Mouse (Mus musculus) CH12.LX (cell line): ENCODE data around the gene Sema7a. TPM values are rescaled to one million over a fixed set of nuclear protein-coding genes. Genes with fewer than 3 reads are reported as not detected.
A peak's percentile ranks its signal among the peaks of the same experiment; 100 is the strongest.

Experiments
- DNase-seq: peaks from one replicate; pipeline ENCODE4 v3.0.0-alpha.2; 2013; ENCODE audit errors: extremely low read depth
- H3K27ac ChIP-seq: 2 replicates; pipeline ENCODE4 v1.5.1; 2012; ENCODE audit warnings: low read depth, mild to moderate bottlenecking, control low read depth, moderate library complexity; ENCODE audit not compliant: insufficient read depth
- H3K27me3 ChIP-seq: replicated peaks from 2 replicates; pipeline ENCODE3; 2012; ENCODE audit warnings: inconsistent platforms
- H3K36me3 ChIP-seq, 2 experiments: replicated peaks in 1 of 2; 2 replicates each; pipeline versions ENCODE3 to v1.6.1; 2012; ENCODE audit warnings: inconsistent platforms in 1 of 2, low read length in 1 of 2, mild to moderate bottlenecking in 1 of 2, mixed read lengths in 1 of 2, moderate library complexity in 1 of 2; ENCODE audit not compliant: control insufficient read depth in 1 of 2, insufficient read depth in 1 of 2
- H3K4me1 ChIP-seq, 2 experiments: 2 replicates each; pipeline ENCODE4 v1.6.1; 2012; ENCODE audit warnings: inconsistent platforms in 1 of 2, moderate library complexity in 1 of 2; ENCODE audit not compliant: insufficient read depth in 2 of 2, control insufficient read depth in 1 of 2
- H3K4me2 ChIP-seq: 2 replicates; pipeline ENCODE4 v1.6.1; 2012; ENCODE audit warnings: low read depth, mild to moderate bottlenecking, control low read depth; ENCODE audit not compliant: poor library complexity, insufficient read depth, severe bottlenecking
- H3K4me3 ChIP-seq, 3 experiments: fragments of 150-350 bp in 1 of 3; sonication (generic) in 1 of 3; replicated peaks in 1 of 3; 2 replicates each; pipeline versions ENCODE3 to v1.5.1; 2011 to 2012; ENCODE audit warnings: low read depth in 2 of 3, low read length in 2 of 3, mild to moderate bottlenecking in 2 of 3, moderate library complexity in 2 of 3, control low read depth in 1 of 3, improper control_type of control experiment in 1 of 3, inconsistent platforms in 1 of 3, mixed read lengths in 1 of 3; ENCODE audit not compliant: poor library complexity in 1 of 3
- H3K79me2 ChIP-seq: replicated peaks from 2 replicates; pipeline ENCODE4 v1.6.1; 2012; ENCODE audit warnings: mild to moderate bottlenecking, moderate library complexity; ENCODE audit not compliant: control insufficient read depth, poor library complexity, insufficient read depth, severe bottlenecking; ENCODE audit errors: extremely low read depth
- H3K9ac ChIP-seq: 2 replicates; pipeline ENCODE4 v1.6.1; 2012; ENCODE audit warnings: low read depth, mild to moderate bottlenecking, control low read depth, moderate library complexity; ENCODE audit not compliant: insufficient read depth
- H3K9me3 ChIP-seq: replicated peaks from 2 replicates; pipeline ENCODE3; 2012; ENCODE audit warnings: low read length, inconsistent platforms, mixed read lengths
- BHLHE40 ChIP-seq: IDR thresholded peaks from 2 replicates; pipeline ENCODE4 v1.6.1; 2011; ENCODE audit warnings: mild to moderate bottlenecking, low read depth, low read length, improper control_type of control experiment
- CTCF ChIP-seq, 2 experiments: IDR thresholded peaks in 1 of 2; conservative IDR thresholded peaks in 1 of 2; 2 replicates each; pipeline ENCODE4 v1.5.1; 2011 to 2012; ENCODE audit warnings: low read depth in 2 of 2, low read length in 2 of 2, improper control_type of control experiment in 1 of 2, inconsistent platforms in 1 of 2, mild to moderate bottlenecking in 1 of 2, moderate library complexity in 1 of 2
- E2F4 ChIP-seq: IDR thresholded peaks from 2 replicates; pipeline ENCODE4 v1.6.1; 2011; ENCODE audit warnings: low read depth, low read length, improper control_type of control experiment; ENCODE audit not compliant: insufficient replicate concordance
- ELF1 ChIP-seq: IDR thresholded peaks from 2 replicates; pipeline ENCODE4 v1.6.1; 2014; ENCODE audit warnings: low read depth, mild to moderate bottlenecking, inconsistent platforms, low read length, improper control_type of control experiment
- EP300 ChIP-seq: IDR thresholded peaks from 2 replicates; pipeline ENCODE4 v1.6.1; 2011; ENCODE audit warnings: low read length, improper control_type of control experiment
- ETS1 ChIP-seq: conservative IDR thresholded peaks from 2 replicates; pipeline ENCODE4 v1.6.1; 2012; ENCODE audit warnings: low read depth, mild to moderate bottlenecking, inconsistent platforms, low read length, improper control_type of control experiment, moderate library complexity
- IRF4 ChIP-seq: IDR thresholded peaks from 2 replicates; pipeline ENCODE4 v1.6.1; 2014; ENCODE audit warnings: low read depth, mild to moderate bottlenecking, inconsistent platforms, low read length, improper control_type of control experiment
- JUN ChIP-seq: IDR thresholded peaks from 2 replicates; pipeline ENCODE4 v1.6.1; 2011; ENCODE audit warnings: low read depth, mild to moderate bottlenecking, low read length, improper control_type of control experiment, moderate library complexity; ENCODE audit not compliant: insufficient read depth
- JUND ChIP-seq: conservative IDR thresholded peaks from 2 replicates; pipeline ENCODE4 v1.6.1; 2011; ENCODE audit warnings: low read depth, low read length, improper control_type of control experiment
- KAT2A ChIP-seq: IDR thresholded peaks from 2 replicates; pipeline ENCODE4 v1.6.1; 2012; ENCODE audit warnings: low read length, improper control_type of control experiment, inconsistent platforms; ENCODE audit not compliant: insufficient replicate concordance
- MAZ ChIP-seq: IDR thresholded peaks from 2 replicates; pipeline ENCODE4 v1.6.1; 2012; ENCODE audit warnings: low read depth, mild to moderate bottlenecking, inconsistent platforms, low read length, improper control_type of control experiment, moderate library complexity
- MEF2A ChIP-seq: IDR thresholded peaks from 2 replicates; pipeline ENCODE4 v1.6.1; 2014; ENCODE audit warnings: low read depth, mild to moderate bottlenecking, inconsistent platforms, low read length, improper control_type of control experiment, borderline replicate concordance
- MXI1 ChIP-seq: IDR thresholded peaks from 2 replicates; pipeline ENCODE4 v1.6.1; 2011; ENCODE audit warnings: mild to moderate bottlenecking, low read depth, low read length, improper control_type of control experiment
- MYC ChIP-seq: IDR thresholded peaks from 2 replicates; pipeline ENCODE4 v1.6.1; 2011; ENCODE audit warnings: low read depth, mild to moderate bottlenecking, improper control_type of control experiment, low read length
- NELFE ChIP-seq: IDR thresholded peaks from 2 replicates; pipeline ENCODE4 v1.6.1; 2011; ENCODE audit warnings: low read depth, low read length, improper control_type of control experiment
- NRF1 ChIP-seq: IDR thresholded peaks from 2 replicates; pipeline ENCODE4 v1.6.1; 2014; ENCODE audit warnings: low read depth, mild to moderate bottlenecking, inconsistent platforms, low read length, improper control_type of control experiment, moderate library complexity
- PAX5 ChIP-seq: IDR thresholded peaks from 2 replicates; pipeline ENCODE4 v1.6.1; 2012; ENCODE audit warnings: low read length, inconsistent platforms, mixed read lengths
- POLR2A ChIP-seq: IDR thresholded peaks from 2 replicates; pipeline ENCODE4 v1.6.1; 2011; ENCODE audit warnings: low read depth, mild to moderate bottlenecking, improper control_type of control experiment, low read length
- POLR2AphosphoS2 ChIP-seq: IDR thresholded peaks from 2 replicates; pipeline ENCODE4 v1.6.1; 2011; ENCODE audit warnings: low read depth, low read length, improper control_type of control experiment
- RAD21 ChIP-seq: IDR thresholded peaks from 2 replicates; pipeline ENCODE4 v1.6.1; 2011; ENCODE audit warnings: low read depth, mild to moderate bottlenecking, low read length, improper control_type of control experiment, moderate library complexity
- RCOR1 ChIP-seq: conservative IDR thresholded peaks from 2 replicates; pipeline ENCODE4 v1.6.1; 2012; ENCODE audit warnings: low read depth, mild to moderate bottlenecking, inconsistent platforms, low read length, improper control_type of control experiment
- SIN3A ChIP-seq: IDR thresholded peaks from 2 replicates; pipeline ENCODE4 v1.6.1; 2012; ENCODE audit warnings: low read length, improper control_type of control experiment, inconsistent platforms
- SMC3 ChIP-seq: IDR thresholded peaks from 2 replicates; pipeline ENCODE4 v1.6.1; 2011; ENCODE audit warnings: low read depth, low read length, improper control_type of control experiment
- TBP ChIP-seq: conservative IDR thresholded peaks from 2 replicates; pipeline ENCODE4 v1.6.1; 2011; ENCODE audit warnings: low read depth, low read length, improper control_type of control experiment
- TCF12 ChIP-seq: IDR thresholded peaks from 2 replicates; pipeline ENCODE4 v1.6.1; 2014; ENCODE audit warnings: low read depth, mild to moderate bottlenecking, inconsistent platforms, low read length, improper control_type of control experiment
- USF2 ChIP-seq: conservative IDR thresholded peaks from 2 replicates; pipeline ENCODE4 v1.6.1; 2011; ENCODE audit warnings: low read depth, low read length, improper control_type of control experiment
- ZMIZ1 ChIP-seq: IDR thresholded peaks from 2 replicates; pipeline ENCODE4 v1.6.1; 2012; ENCODE audit warnings: low read depth, mild to moderate bottlenecking, inconsistent platforms, low read length, improper control_type of control experiment
- ZNF384 ChIP-seq: IDR thresholded peaks from 2 replicates; pipeline ENCODE4 v1.6.1; 2012; ENCODE audit warnings: low read depth, low read length, improper control_type of control experiment, inconsistent platforms
- dilution Hi-C: fragments of 300-500 bp; cut with MboI; formaldehyde crosslinking; loops from 2 replicates; pipeline ENCODE4 v1.14.3; 2020; ENCODE audit warnings: low sequenced_read_pairs; ENCODE audit not compliant: extremely low pct_unique_long_range_greater_than_20kb, extremely low pct_ligation_motif_present
- in situ Hi-C: fragments of 300-500 bp; cut with MboI; formaldehyde crosslinking; loops from 3 replicates; pipeline ENCODE4 v1.14.3; 2019; ENCODE audit warnings: low sequenced_read_pairs, low pct_ligation_motif_present, low pct_unique_long_range_greater_than_20kb, mixed read lengths
- polyA plus RNA-seq: library from polyadenylated mRNA; unstranded; fragments of >175 nt; gene quantifications from 2 replicates; pipeline ENCODE4 v1.2.1, GENCODE M21; 2012; ENCODE audit warnings: low read depth; ENCODE audit not compliant: insufficient read length
- total RNA-seq, 2 experiments: library from RNA; depleted of rRNA; stranded (reverse); fragments of 300-350 nt in 1 of 2; fragments of >200 nt in 1 of 2; gene quantifications; 2 replicates each; pipeline ENCODE4 v1.2.3; 2012 to 2014

Gene Sema7a
- total and polyA plus RNA-seq, 3 experiments, result 88.6 to 181 (median 89.4) TPM

DNA sequence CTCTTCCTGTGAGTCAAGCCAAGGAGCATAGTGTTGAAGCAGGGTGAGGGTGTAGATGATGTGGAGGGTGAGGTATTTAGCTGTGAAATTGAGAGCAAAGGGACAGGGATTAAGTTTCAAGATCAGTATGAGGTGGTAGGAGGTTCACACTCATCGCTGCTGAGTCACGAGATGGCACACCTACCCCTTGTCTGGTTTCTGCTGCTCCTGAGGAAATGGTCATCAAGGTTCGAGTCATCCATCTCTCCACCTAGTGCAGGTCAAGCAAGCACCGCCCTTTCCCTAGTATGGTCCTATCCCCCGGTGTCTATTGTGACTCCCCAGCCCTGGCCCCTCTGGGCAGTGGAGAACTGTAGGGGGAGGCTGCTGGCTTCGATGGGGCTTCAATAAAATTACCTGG, 49.4 kb downstream of the Sema7a start:
- no peak overlapping the region for H3K4me3 ChIP-seq
- no peak overlapping the region for H3K4me2 ChIP-seq
- H3K27me3 ChIP-seq, result no peaks in the 10 kb centered on the region
- in situ Hi-C loops, result no loop called here
- H3K9me3 ChIP-seq, result peaks cover 4% of the 10 kb centered on the region
- H3K4me1 ChIP-seq, result peaks cover 62 to 92% of the 10 kb centered on the region in 2 experiments
- TF ChIP-seq BHLHE40 (peak; percentile 89), ELF1 (no peak), EP300 (0 out of 2 replicates have a peak, but pooled peaks have one; percentile 27), TBP (no peak), E2F4 (no peak), MYC (0 out of 2 replicates have a peak, but pooled peaks have one; percentile 25), IRF4 (peak; percentile 30; the same call in 1 of the 2 replicates), NRF1 (no peak), JUND (no peak), PAX5 (no peak), MEF2A (peak; percentile 18; the same call in 1 of the 2 replicates), MAZ (no peak), RCOR1 (no peak), ETS1 (no peak; the same call in 1 of the 2 replicates)
- TF ChIP-seq, all 38 proteins: peak for 5
- H3K27ac ChIP-seq, result peak overlapping the region; percentile 95
- H3K9ac ChIP-seq, result peak overlapping the region; percentile 15; the same call in 1 of the 2 replicates
- dilution Hi-C loops, result no loop called here
- H3K36me3 ChIP-seq, result no peaks in the 10 kb centered on the region
- no peak for DNase-seq
- H3K79me2 ChIP-seq, result 0 out of 2 replicates have a peak, but pooled peaks cover 3% of the 10 kb centered on the region

DNA sequence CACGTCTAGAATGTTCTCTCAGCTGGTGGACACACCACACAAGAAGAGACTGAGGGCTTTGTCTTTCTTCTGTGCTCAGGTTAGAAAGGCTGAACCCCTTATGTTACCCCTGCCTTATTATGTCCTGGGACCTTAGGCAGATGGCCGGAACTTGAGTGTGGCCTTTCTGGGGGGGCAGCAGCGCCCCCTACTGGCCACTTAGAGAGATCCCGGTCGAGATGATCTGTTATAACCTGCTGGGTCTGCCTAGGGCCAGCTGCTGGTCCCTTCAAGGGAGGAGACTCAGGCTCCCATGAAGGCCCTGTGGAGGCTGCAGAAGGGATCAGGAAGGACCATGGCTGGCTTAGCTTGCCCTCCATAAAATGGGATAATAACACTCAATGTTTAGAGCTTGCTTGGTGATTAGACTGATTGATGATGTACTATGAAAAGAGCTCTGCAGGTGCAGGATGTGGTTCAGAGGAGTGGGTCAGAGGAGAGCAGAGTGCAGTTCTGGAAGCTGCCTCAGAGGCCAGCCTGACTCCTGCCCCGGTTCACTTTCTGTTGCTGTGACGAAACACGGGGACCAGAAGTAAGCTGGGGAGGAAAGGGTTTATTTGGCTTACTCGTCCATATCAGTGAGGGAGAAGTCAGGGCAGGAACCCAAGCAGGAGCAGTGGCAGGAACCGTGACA, 50.7 kb downstream of the Sema7a start:
- peaks cover 64 to 97% of the 10 kb centered on the region in 2 experiments for H3K4me1 ChIP-seq
- 0 out of 2 replicates have a peak, but pooled peaks cover 3% of the 10 kb centered on the region for H3K79me2 ChIP-seq
- dilution Hi-C loops, result no loop called here
- no peaks in the 10 kb centered on the region for H3K27me3 ChIP-seq
- DNase-seq, result peak; percentile 86
- peak overlapping the region; percentile 95 for H3K27ac ChIP-seq
- no peak overlapping the region; the same call in 1 of the 2 replicates for H3K4me2 ChIP-seq
- in situ Hi-C loops, result loop anchor here (5.0 to 10.0 kb wide), 2 partner anchors 53 to 336 kb away; partner anchors contain the start of gene Csk
- peak overlapping the region; percentile 15; the same call in 1 of the 2 replicates for H3K9ac ChIP-seq
- H3K36me3 ChIP-seq, result no peaks in the 10 kb centered on the region
- H3K4me3 ChIP-seq, result no peak overlapping the region
- no peaks in the 10 kb centered on the region for H3K9me3 ChIP-seq
- no peak for TF ChIP-seq MXI1
- TF ChIP-seq PAX5, result no peak
- no peak; the same call in 1 of the 2 replicates for TF ChIP-seq ETS1
- peak; percentile 37; the same call in 1 of the 2 replicates for TF ChIP-seq BHLHE40
- TF ChIP-seq POLR2AphosphoS2, result no peak
- TF ChIP-seq NELFE, result no peak
- TF ChIP-seq E2F4, result no peak
- TF ChIP-seq EP300, result no peak
- no peak for TF ChIP-seq ZMIZ1
- peak; percentile 94 for TF ChIP-seq SMC3
- TF ChIP-seq JUND, result no peak
- no peak for TF ChIP-seq TBP
- no peak for TF ChIP-seq RCOR1
- TF ChIP-seq MAZ, result no peak
- TF ChIP-seq NRF1, result 0 out of 2 replicates have a peak, but pooled peaks have one; percentile 24
- peak; percentile 55; the same call in 1 of the 2 replicates for TF ChIP-seq POLR2A
- TF ChIP-seq KAT2A, result no peak
- no peak for TF ChIP-seq USF2
- peak; percentile 29; the same call in 1 of the 2 replicates for TF ChIP-seq MYC
- peak; percentile 64; the same call in 1 of the 2 replicates for TF ChIP-seq IRF4
- TF ChIP-seq MEF2A, result no peak; the same call in 1 of the 2 replicates
- TF ChIP-seq JUN, result no peak
- TF ChIP-seq RAD21, result peak; percentile 96
- TF ChIP-seq ZNF384, result no peak
- peak; percentile 69 to 92 for TF ChIP-seq CTCF (conservative IDR thresholded peaks at IDR 0.05 in 1 of 2, IDR thresholded peaks at IDR 0.05 in 1 of 2; ENCODE audit: low read depth in 2 of 2, low read length in 2 of 2)
- TF ChIP-seq TCF12, result peak; percentile 55; the same call in 1 of the 2 replicates
- TF ChIP-seq SIN3A, result peak; percentile 24; the same call in 1 of the 2 replicates
